Mouse (Mus musculus) forebrain, embryonic 16.5 days (tissue): Measurements from ENCODE around the gene Chst11. TPM values are rescaled to one million over a fixed set of nuclear protein-coding genes. Genes with fewer than 3 reads are reported as not detected.
A peak's percentile ranks its signal among the peaks of the same experiment; 100 is the strongest.

ENCODE experiments used
- ATAC-seq: fragments of 200-750 bp; cut with Nextera tagmentation; 2 replicates; pipeline ENCODE4 v1.8.0; 2017; ENCODE audit warnings: mild to moderate bottlenecking, moderate library complexity
- H3K27ac ChIP-seq: fragments of 300-500 bp; sonication (generic); 2 replicates; pipeline ENCODE4 v1.5.1; 2014; ENCODE audit warnings: low read length, control low read depth
- H3K27me3 ChIP-seq: fragments of 300-500 bp; sonication (generic); replicated peaks from 2 replicates; pipeline ENCODE4 v1.6.1; 2014; ENCODE audit warnings: low read length; ENCODE audit not compliant: control insufficient read depth, insufficient read depth
- H3K36me3 ChIP-seq: fragments of 300-500 bp; sonication (generic); 2 replicates; pipeline ENCODE4 v1.6.1; 2014; ENCODE audit not compliant: control insufficient read depth, insufficient read depth
- H3K4me1 ChIP-seq: fragments of 300-500 bp; sonication (generic); replicated peaks from 2 replicates; pipeline ENCODE4 v1.6.1; 2014; ENCODE audit warnings: low read length; ENCODE audit not compliant: control insufficient read depth, insufficient read depth
- H3K4me2 ChIP-seq: fragments of 300-500 bp; sonication (generic); 2 replicates; pipeline ENCODE4 v1.6.1; 2014; ENCODE audit warnings: mild to moderate bottlenecking, low read length, control low read depth
- H3K4me3 ChIP-seq: fragments of 300-500 bp; sonication (generic); replicated peaks from 2 replicates; pipeline ENCODE4 v1.5.1; 2014; ENCODE audit warnings: mild to moderate bottlenecking, low read length, control low read depth
- H3K9ac ChIP-seq: fragments of 300-500 bp; sonication (generic); replicated peaks from 2 replicates; pipeline ENCODE4 v1.6.1; 2014; ENCODE audit warnings: low read depth, low read length, control low read depth
- H3K9me3 ChIP-seq: fragments of 300-500 bp; sonication (generic); 2 replicates; pipeline ENCODE4 v1.6.1; 2016; ENCODE audit warnings: low read length; ENCODE audit not compliant: control insufficient read depth
- WGBS: fragments of 180-500 bp; shearing (Covaris S2); extraction: QIAGEN DNeasy Blood & Tissue Kit; methylation state at CpG from one replicate; pipeline ENCODE4 v1.1.7; 2014; 5-methylcytosine and 5-hydroxymethylcytosine counted together
- polyA plus RNA-seq: library from polyadenylated mRNA; unstranded; fragments of >200 nt; fragmentation: Nextera tagmentation; extraction: Ambion mirVana; gene quantifications from 2 replicates; pipeline ENCODE4 v1.2.1, GENCODE M21; 2015

Chst11 gene
- polyA plus RNA-seq, 1 experiment from 2014 or later, result 3.4 TPM

GRCm38 (mm10) chr10:83128435-83128834 lies 143.1 kb downstream of the Chst11 start:
- WGBS, result 72% methylated on average over 8 of the region's 8 CpGs
- Histone ChIP-seq H3K9me3 (no peaks in the 10 kb centered on the region), H3K36me3 (no peaks in the 10 kb centered on the region), H3K27ac (no peak overlapping the region), H3K4me1 (peaks cover 17% of the 10 kb centered on the region), H3K4me3 (no peak overlapping the region), H3K9ac (no peak overlapping the region), H3K4me2 (no peak overlapping the region), H3K27me3 (no peaks in the 10 kb centered on the region)
- ATAC-seq, result no peak

- peaks cover 29% of the 10 kb centered on the region for H3K4me1 ChIP-seq
Observed at GRCm38 (mm10) chr10:83129624-83130218, 144.4 kb downstream of the Chst11 start.

GRCm38 (mm10) chr10:83130611-83131010 lies 145.3 kb downstream of the Chst11 start:
- Histone ChIP-seq H3K27ac (no peak overlapping the region), H3K4me3 (no peak overlapping the region), H3K27me3 (no peaks in the 10 kb centered on the region), H3K36me3 (no peaks in the 10 kb centered on the region), H3K4me1 (peaks cover 33% of the 10 kb centered on the region), H3K4me2 (no peak overlapping the region), H3K9ac (no peak overlapping the region), H3K9me3 (no peaks in the 10 kb centered on the region)
- peak; percentile 43 for ATAC-seq
- 20% methylated on average over 8 of the region's 8 CpGs for WGBS

More at GRCm38 (mm10) chr10:83129624-83130218, 144.4 kb downstream of the Chst11 start:
- 52% methylated on average over 8 of the region's 8 CpGs for WGBS
- Histone ChIP-seq H3K36me3 (no peaks in the 10 kb centered on the region), H3K9me3 (no peaks in the 10 kb centered on the region), H3K27me3 (no peaks in the 10 kb centered on the region), H3K4me3 (no peak overlapping the region), H3K9ac (no peak overlapping the region), H3K4me2 (no peak overlapping the region), H3K27ac (no peak overlapping the region)
- no peak for ATAC-seq

- Histone ChIP-seq H3K27ac (no peak overlapping the region), H3K4me1 (peaks cover 31% of the 10 kb centered on the region), H3K27me3 (no peaks in the 10 kb centered on the region), H3K9me3 (no peaks in the 10 kb centered on the region), H3K36me3 (no peaks in the 10 kb centered on the region), H3K4me2 (no peak overlapping the region), H3K9ac (no peak overlapping the region), H3K4me3 (no peak overlapping the region)
- ATAC-seq, result no peak
- 93% methylated on average over 1 of the region's 1 CpGs for WGBS
Observed at GRCm38 (mm10) chr10:83131884-83132283, 146.6 kb downstream of the Chst11 start.

GRCm38 (mm10) chr10:83133866-83134570 lies 148.7 kb downstream of the Chst11 start:
- H3K4me1 ChIP-seq, result peaks cover 35% of the 10 kb centered on the region
- H3K36me3 ChIP-seq, result no peaks in the 10 kb centered on the region
- H3K27ac ChIP-seq, result no peak overlapping the region
- WGBS, result 16% methylated on average over 16 of the region's 16 CpGs
- no peaks in the 10 kb centered on the region for H3K9me3 ChIP-seq
- H3K27me3 ChIP-seq, result no peaks in the 10 kb centered on the region
- no peak for ATAC-seq
- H3K9ac ChIP-seq, result no peak overlapping the region
- no peak overlapping the region for H3K4me2 ChIP-seq
- no peak overlapping the region for H3K4me3 ChIP-seq

- no peak overlapping the region for H3K9ac ChIP-seq
- no peak; the same call in 1 of the 2 replicates for ATAC-seq
Observed at GRCm38 (mm10) chr10:83134896-83135295, 149.6 kb downstream of the Chst11 start.

GRCm38 (mm10) chr10:83135963-83136362 lies 150.7 kb downstream of the Chst11 start:
- Histone ChIP-seq H3K9me3 (no peaks in the 10 kb centered on the region), H3K4me1 (peaks cover 30% of the 10 kb centered on the region), H3K27me3 (no peaks in the 10 kb centered on the region), H3K27ac (no peak overlapping the region), H3K4me3 (no peak overlapping the region), H3K36me3 (no peaks in the 10 kb centered on the region), H3K4me2 (no peak overlapping the region), H3K9ac (no peak overlapping the region)
- no peak for ATAC-seq
- WGBS, result 92% methylated on average over 1 of the region's 1 CpGs

More at GRCm38 (mm10) chr10:83134896-83135295, 149.6 kb downstream of the Chst11 start:
- Histone ChIP-seq H3K27ac (no peak overlapping the region; the same call in 1 of the 2 replicates), H3K4me2 (no peak overlapping the region), H3K27me3 (no peaks in the 10 kb centered on the region), H3K9me3 (no peaks in the 10 kb centered on the region), H3K36me3 (no peaks in the 10 kb centered on the region), H3K4me3 (no peak overlapping the region), H3K4me1 (peaks cover 33% of the 10 kb centered on the region)
- WGBS, result 15% methylated on average over 10 of the region's 10 CpGs

- WGBS, result 87% methylated on average over 7 of the region's 7 CpGs
- no peaks in the 10 kb centered on the region for H3K27me3 ChIP-seq
- ATAC-seq, result no peak
- H3K36me3 ChIP-seq, result no peaks in the 10 kb centered on the region
- no peaks in the 10 kb centered on the region for H3K9me3 ChIP-seq
- no peak overlapping the region for H3K4me2 ChIP-seq
- no peak overlapping the region for H3K4me3 ChIP-seq
- no peak overlapping the region for H3K27ac ChIP-seq
- peaks cover 30% of the 10 kb centered on the region for H3K4me1 ChIP-seq
- H3K9ac ChIP-seq, result no peak overlapping the region
Observed at GRCm38 (mm10) chr10:83137103-83137502, 151.8 kb downstream of the Chst11 start.

GRCm38 (mm10) chr10:83139276-83139675 lies 154.0 kb downstream of the Chst11 start:
- H3K36me3 ChIP-seq, result no peaks in the 10 kb centered on the region
- WGBS, result 90% methylated on average over 7 of the region's 7 CpGs
- peaks cover 26% of the 10 kb centered on the region for H3K4me1 ChIP-seq
- H3K9ac ChIP-seq, result no peak overlapping the region
- H3K4me3 ChIP-seq, result no peak overlapping the region
- no peaks in the 10 kb centered on the region for H3K27me3 ChIP-seq
- no peak for ATAC-seq
- no peaks in the 10 kb centered on the region for H3K9me3 ChIP-seq
- H3K4me2 ChIP-seq, result no peak overlapping the region
- H3K27ac ChIP-seq, result no peak overlapping the region
